Mouse (Mus musculus): ENCODE results near the gene Uchl3.

DNA sequence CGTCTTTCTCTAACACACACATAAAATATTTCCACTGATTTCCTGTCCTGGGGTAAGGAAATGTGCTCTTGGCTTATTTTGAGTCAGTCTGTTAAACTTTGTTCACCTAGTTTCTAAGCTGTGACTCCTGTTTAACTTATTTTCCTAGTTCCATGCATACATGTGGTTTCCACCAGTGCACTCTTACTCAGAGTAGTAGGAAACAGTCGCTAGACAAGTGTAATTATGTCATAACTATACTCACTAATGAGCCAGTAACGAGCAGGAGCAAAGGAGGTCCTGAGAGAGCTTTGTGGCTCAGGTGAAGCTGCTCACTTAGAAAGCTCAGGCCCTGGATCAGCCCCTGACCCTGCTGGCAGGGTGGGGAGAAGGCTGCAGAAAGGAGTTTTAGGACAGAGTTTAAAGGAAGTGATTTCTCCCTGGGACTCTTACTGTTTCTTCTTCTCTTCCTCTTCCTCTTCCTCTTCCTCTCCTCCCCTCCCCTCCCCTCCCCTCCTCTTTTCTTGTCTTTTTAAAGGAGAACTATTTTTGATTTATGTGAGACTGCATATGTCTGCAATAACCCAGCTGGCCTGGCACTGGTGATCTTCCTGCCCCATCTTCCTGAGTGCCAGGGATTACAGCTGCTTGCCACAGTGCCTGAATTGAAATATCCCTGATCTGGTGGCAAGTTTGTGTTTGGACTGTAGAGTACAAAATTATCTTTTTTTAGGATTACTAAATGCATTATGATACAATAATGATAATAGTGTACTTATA lies 8.1 kb downstream of the Uchl3 start:
- no peak for TF ChIP-seq CTCF (IDR thresholded peaks at IDR 0.05; ENCODE audit: control insufficient read depth, insufficient read depth, insufficient read length)
- TF ChIP-seq CEBPB (IDR thresholded peaks at IDR 0.05; ENCODE audit: low read depth): no peak
- TF ChIP-seq FOSL1 (IDR thresholded peaks at IDR 0.05; ENCODE audit: insufficient read depth, low read length, poor library complexity, severe bottlenecking): no peak
- no peak for TF ChIP-seq MYOG (IDR thresholded peaks at IDR 0.05; ENCODE audit: control insufficient read depth, extremely low read depth, insufficient read length)
- TF ChIP-seq MAX (IDR thresholded peaks at IDR 0.05): no peak
- no peak for TF ChIP-seq USF1 (IDR thresholded peaks at IDR 0.05; ENCODE audit: low read depth)

All from C2C12 (cell line).